Mouse (Mus musculus) liver, embryonic 13.5 days (tissue): ENCODE data around the gene Acsl3. TPM values are rescaled to one million over a fixed set of nuclear protein-coding genes. Genes with fewer than 3 reads are reported as not detected.

Experiments
- ATAC-seq: fragments of 200-750 bp; cut with Nextera tagmentation; 2 replicates; pipeline ENCODE4 v1.8.0; 2017; ENCODE audit warnings: low read depth, mild to moderate bottlenecking, moderate number of reproducible peaks, moderate library complexity
- DNase-seq: peaks from one replicate; pipeline ENCODE4 v3.0.0; 2022
- H3K27ac ChIP-seq: fragments of 300-500 bp; sonication (generic); 2 replicates; pipeline ENCODE4 v1.5.1; 2015; ENCODE audit warnings: moderate library complexity, mild to moderate bottlenecking, inconsistent platforms
- H3K27me3 ChIP-seq: fragments of 300-500 bp; sonication (generic); 2 replicates; pipeline ENCODE4 v1.6.1; 2015; ENCODE audit warnings: mild to moderate bottlenecking, inconsistent platforms
- H3K36me3 ChIP-seq: fragments of 300-500 bp; sonication (generic); 2 replicates; pipeline ENCODE4 v1.6.1; 2015; ENCODE audit warnings: mild to moderate bottlenecking, inconsistent platforms
- H3K4me1 ChIP-seq: fragments of 300-500 bp; sonication (generic); replicated peaks from 2 replicates; pipeline ENCODE4 v1.6.1; 2015; ENCODE audit warnings: inconsistent platforms
- H3K4me2 ChIP-seq: fragments of 300-500 bp; sonication (generic); 2 replicates; pipeline ENCODE4 v1.6.1; 2015; ENCODE audit warnings: inconsistent platforms, mild to moderate bottlenecking, moderate library complexity
- H3K4me3 ChIP-seq: fragments of 300-500 bp; sonication (generic); replicated peaks from 2 replicates; pipeline ENCODE4 v1.5.1; 2015; ENCODE audit warnings: mild to moderate bottlenecking, inconsistent platforms
- H3K9ac ChIP-seq: fragments of 300-500 bp; sonication (generic); 2 replicates; pipeline ENCODE4 v1.6.1; 2015; ENCODE audit warnings: mild to moderate bottlenecking, inconsistent platforms
- H3K9me3 ChIP-seq: fragments of 300-500 bp; sonication (generic); replicated peaks from 2 replicates; pipeline ENCODE4 v1.6.1; 2016; ENCODE audit warnings: inconsistent platforms
- WGBS: fragments of 180-500 bp; shearing (Covaris S2); methylation state at CpG from one replicate; pipeline ENCODE4 v1.1.7; 2015; ENCODE audit not compliant: insufficient replicate concordance; 5-methylcytosine and 5-hydroxymethylcytosine counted together
- polyA plus RNA-seq: library from polyadenylated mRNA; unstranded; fragments of >200 nt; fragmentation: Nextera tagmentation; extraction: Ambion mirVana; gene quantifications from 2 replicates; pipeline ENCODE4 v1.2.1, GENCODE M21; 2015

Gene Acsl3
- polyA plus RNA-seq, 1 experiment from 2014 or later, result 18.8 TPM

GRCm38 (mm10) chr1:78694503-78695258 is 37.1 kb downstream of the Acsl3 start:
- no peak for DNase-seq

GRCm38 (mm10) chr1:78696305-78696704 is 38.7 kb downstream of the Acsl3 start:
- H3K27ac ChIP-seq, result no peak overlapping the region
- H3K9me3 ChIP-seq, result no peaks in the 10 kb centered on the region
- H3K4me3 ChIP-seq, result no peak overlapping the region
- peaks cover 49% of the 10 kb centered on the region for H3K36me3 ChIP-seq
- no peak overlapping the region for H3K4me2 ChIP-seq
- ATAC-seq, result no peak
- no peaks in the 10 kb centered on the region for H3K27me3 ChIP-seq
- WGBS, result 38% methylated on average over 2 of the region's 2 CpGs
- no peak overlapping the region for H3K9ac ChIP-seq
- 0 out of 2 replicates have a peak, but pooled peaks cover 5% of the 10 kb centered on the region for H3K4me1 ChIP-seq
- no peak for DNase-seq

More at GRCm38 (mm10) chr1:78694503-78695258, 37.1 kb downstream of the Acsl3 start:
- Histone ChIP-seq H3K9me3 (no peaks in the 10 kb centered on the region), H3K27me3 (no peaks in the 10 kb centered on the region), H3K36me3 (peaks cover 51% of the 10 kb centered on the region), H3K4me1 (0 out of 2 replicates have a peak, but pooled peaks cover 5% of the 10 kb centered on the region), H3K4me2 (no peak overlapping the region), H3K27ac (no peak overlapping the region), H3K4me3 (no peak overlapping the region), H3K9ac (no peak overlapping the region)
- WGBS, result 64% methylated on average over 9 of the region's 9 CpGs
- 0 out of 2 replicates have a peak, but pooled peaks have one; percentile 47 for ATAC-seq

- H3K4me2 ChIP-seq, result no peak overlapping the region
- no peak overlapping the region for H3K4me3 ChIP-seq
- DNase-seq (no peak), ATAC-seq (no peak)
- H3K27me3 ChIP-seq, result no peaks in the 10 kb centered on the region
- no peak overlapping the region for H3K9ac ChIP-seq
- H3K27ac ChIP-seq, result no peak overlapping the region
- H3K4me1 ChIP-seq, result 0 out of 2 replicates have a peak, but pooled peaks cover 5% of the 10 kb centered on the region
- WGBS, result 81% methylated on average over 5 of the region's 5 CpGs
- peaks cover 52% of the 10 kb centered on the region for H3K36me3 ChIP-seq
- no peaks in the 10 kb centered on the region for H3K9me3 ChIP-seq
Measured at GRCm38 (mm10) chr1:78696903-78697302, 39.3 kb downstream of the Acsl3 start.

- 68% methylated on average over 6 of the region's 6 CpGs for WGBS
- no peaks in the 10 kb centered on the region for H3K9me3 ChIP-seq
- no peaks in the 10 kb centered on the region for H3K27me3 ChIP-seq
- no peak overlapping the region for H3K4me2 ChIP-seq
- no peak overlapping the region for H3K27ac ChIP-seq
- H3K4me1 ChIP-seq, result 0 out of 2 replicates have a peak, but pooled peaks cover 5% of the 10 kb centered on the region
- DNase-seq, result no peak
- H3K4me3 ChIP-seq, result no peak overlapping the region
- H3K9ac ChIP-seq, result no peak overlapping the region
- peaks cover 55% of the 10 kb centered on the region for H3K36me3 ChIP-seq
- ATAC-seq, result no peak
Measured at GRCm38 (mm10) chr1:78698138-78698537, 40.5 kb downstream of the Acsl3 start.

GRCm38 (mm10) chr1:78701740-78702139 is 44.1 kb downstream of the Acsl3 start:
- H3K4me3 ChIP-seq, result no peak overlapping the region
- no peak for DNase-seq
- no peak overlapping the region for H3K4me2 ChIP-seq
- H3K9ac ChIP-seq, result no peak overlapping the region
- no peaks in the 10 kb centered on the region for H3K9me3 ChIP-seq
- H3K4me1 ChIP-seq, result no peaks in the 10 kb centered on the region
- no peak overlapping the region for H3K27ac ChIP-seq
- ATAC-seq, result no peak
- WGBS, result 70% methylated on average over 3 of the region's 3 CpGs
- no peaks in the 10 kb centered on the region for H3K27me3 ChIP-seq
- H3K36me3 ChIP-seq, result peaks cover 59% of the 10 kb centered on the region

GRCm38 (mm10) chr1:78702282-78702963 is 44.8 kb downstream of the Acsl3 start:
- Histone ChIP-seq H3K9me3 (no peaks in the 10 kb centered on the region), H3K27me3 (no peaks in the 10 kb centered on the region), H3K4me1 (no peaks in the 10 kb centered on the region), H3K27ac (no peak overlapping the region), H3K36me3 (peaks cover 54% of the 10 kb centered on the region), H3K4me2 (no peak overlapping the region), H3K4me3 (no peak overlapping the region), H3K9ac (no peak overlapping the region)
- WGBS, result 45% methylated on average over 14 of the region's 14 CpGs
- DNase-seq (no peak), ATAC-seq (peak; percentile 29; the same call in 1 of the 2 replicates)

- H3K4me1 ChIP-seq, result no peaks in the 10 kb centered on the region
- ATAC-seq, result no peak; the same call in 1 of the 2 replicates
Measured at GRCm38 (mm10) chr1:78702964-78703285, 45.3 kb downstream of the Acsl3 start.

GRCm38 (mm10) chr1:78706338-78706737 is 48.7 kb downstream of the Acsl3 start:
- 74% methylated on average over 10 of the region's 10 CpGs for WGBS
- H3K4me1 ChIP-seq, result no peaks in the 10 kb centered on the region
- H3K4me3 ChIP-seq, result no peak overlapping the region
- no peaks in the 10 kb centered on the region for H3K27me3 ChIP-seq
- H3K4me2 ChIP-seq, result no peak overlapping the region
- no peaks in the 10 kb centered on the region for H3K9me3 ChIP-seq
- DNase-seq, result no peak
- no peak for ATAC-seq
- no peak overlapping the region for H3K27ac ChIP-seq
- H3K36me3 ChIP-seq, result peaks cover 31% of the 10 kb centered on the region
- no peak overlapping the region for H3K9ac ChIP-seq

More at GRCm38 (mm10) chr1:78702964-78703285, 45.3 kb downstream of the Acsl3 start:
- DNase-seq, result no peak
- Histone ChIP-seq H3K27me3 (no peaks in the 10 kb centered on the region), H3K4me3 (no peak overlapping the region), H3K9me3 (no peaks in the 10 kb centered on the region), H3K4me2 (no peak overlapping the region), H3K27ac (no peak overlapping the region), H3K9ac (no peak overlapping the region), H3K36me3 (peaks cover 51% of the 10 kb centered on the region)
- 65% methylated on average over 2 of the region's 2 CpGs for WGBS

GRCm38 (mm10) chr1:78707280-78707679 is 49.7 kb downstream of the Acsl3 start:
- ATAC-seq (no peak), DNase-seq (no peak)
- Histone ChIP-seq H3K27ac (no peak overlapping the region), H3K4me3 (no peak overlapping the region), H3K27me3 (no peaks in the 10 kb centered on the region), H3K9ac (no peak overlapping the region), H3K36me3 (peaks cover 23% of the 10 kb centered on the region), H3K4me2 (no peak overlapping the region), H3K9me3 (no peaks in the 10 kb centered on the region), H3K4me1 (no peaks in the 10 kb centered on the region)
- WGBS, result 43% methylated on average over 4 of the region's 4 CpGs

- DNase-seq (no peak), ATAC-seq (no peak)
- no peaks in the 10 kb centered on the region for H3K27me3 ChIP-seq
- no peaks in the 10 kb centered on the region for H3K4me1 ChIP-seq
- no peak overlapping the region for H3K27ac ChIP-seq
- H3K9me3 ChIP-seq, result no peaks in the 10 kb centered on the region
- no peak overlapping the region for H3K9ac ChIP-seq
- no peak overlapping the region for H3K4me3 ChIP-seq
- no peaks in the 10 kb centered on the region for H3K36me3 ChIP-seq
- H3K4me2 ChIP-seq, result no peak overlapping the region
Measured at GRCm38 (mm10) chr1:78710026-78710425, 52.4 kb downstream of the Acsl3 start.

GRCm38 (mm10) chr1:78710613-78711329 is 53.1 kb downstream of the Acsl3 start:
- no peak for DNase-seq
- H3K9me3 ChIP-seq, result no peaks in the 10 kb centered on the region
- no peak for ATAC-seq
- H3K4me3 ChIP-seq, result no peak overlapping the region
- no peaks in the 10 kb centered on the region for H3K27me3 ChIP-seq
- no peak overlapping the region for H3K27ac ChIP-seq
- WGBS, result 47% methylated on average over 5 of the region's 5 CpGs
- H3K36me3 ChIP-seq, result no peaks in the 10 kb centered on the region
- no peak overlapping the region for H3K9ac ChIP-seq
- H3K4me1 ChIP-seq, result no peaks in the 10 kb centered on the region
- H3K4me2 ChIP-seq, result no peak overlapping the region
